Mouse (Mus musculus): Measurements from ENCODE around the gene Rictor. TPM values are rescaled to one million over a fixed set of nuclear protein-coding genes. Genes with fewer than 3 reads are reported as not detected.

Rictor gene
- 57.3 and 58.0 TPM in 2 replicates for polyA plus RNA-seq (2016; fragmentation: Nextera tagmentation; extraction: Ambion mirVana)

GRCm38 (mm10) chr15:6707936-6708525, at the start of gene Rictor:
Gene Rictor (plus strand): TSS chr15:6708379.
- H3K27me3 ChIP-seq: no peaks in the 10 kb centered on the region
- peak within 1 kb of the TSS; percentile 96 for H3K27ac ChIP-seq
- H3K36me3 ChIP-seq: no peaks in the 10 kb centered on the region
- peak within 1 kb of the TSS; percentile 97 for H3K9ac ChIP-seq
- WGBS: 2% methylated on average over 36 of the region's 82 CpGs
- H3K4me2 ChIP-seq (replicated peaks): peak within 1 kb of the TSS; percentile 85
- ATAC-seq (ENCODE audit: low FRiP score): peak; percentile 90
- peaks cover 19% of the 10 kb centered on the region for H3K4me1 ChIP-seq
- no peaks in the 10 kb centered on the region for H3K9me3 ChIP-seq (replicated peaks)
- peak within 1 kb of the TSS; percentile 91 for H3K4me3 ChIP-seq

- no peaks in the 10 kb centered on the region for H3K4me1 ChIP-seq
- no peaks in the 10 kb centered on the region for H3K9me3 ChIP-seq (replicated peaks)
- no peaks in the 10 kb centered on the region for H3K27me3 ChIP-seq
- H3K4me3 ChIP-seq: no peak overlapping the region
- no peaks in the 10 kb centered on the region for H3K36me3 ChIP-seq
- no peak overlapping the region for H3K9ac ChIP-seq
- H3K4me2 ChIP-seq (replicated peaks): no peak overlapping the region
- 40% methylated on average over 3 of the region's 3 CpGs for WGBS
- no peak for ATAC-seq (ENCODE audit: low FRiP score)
- no peak overlapping the region for H3K27ac ChIP-seq
Observed at GRCm38 (mm10) chr15:6661951-6662350, 46.2 kb upstream of the Rictor start.

GRCm38 (mm10) chr15:6663991-6664390, 44.2 kb upstream of the Rictor start:
- Histone ChIP-seq H3K9ac (no peak overlapping the region), H3K36me3 (no peaks in the 10 kb centered on the region), H3K27ac (no peak overlapping the region), H3K27me3 (no peaks in the 10 kb centered on the region), H3K4me2 (replicated peaks) (no peak overlapping the region), H3K9me3 (replicated peaks) (no peaks in the 10 kb centered on the region), H3K4me3 (no peak overlapping the region), H3K4me1 (no peaks in the 10 kb centered on the region)
- no peak for ATAC-seq (ENCODE audit: low FRiP score)
- WGBS: 60% methylated on average over 7 of the region's 7 CpGs

- 52% methylated on average over 5 of the region's 5 CpGs for WGBS
- Histone ChIP-seq H3K27me3 (no peaks in the 10 kb centered on the region), H3K27ac (no peak overlapping the region), H3K36me3 (no peaks in the 10 kb centered on the region), H3K9me3 (replicated peaks) (no peaks in the 10 kb centered on the region), H3K9ac (no peak overlapping the region), H3K4me3 (no peak overlapping the region), H3K4me1 (no peaks in the 10 kb centered on the region), H3K4me2 (replicated peaks) (no peak overlapping the region)
- ATAC-seq (ENCODE audit: low FRiP score): no peak
Observed at GRCm38 (mm10) chr15:6666072-6666471, 42.1 kb upstream of the Rictor start.

GRCm38 (mm10) chr15:6668793-6669437, 39.3 kb upstream of the Rictor start:
- Histone ChIP-seq H3K27me3 (no peaks in the 10 kb centered on the region), H3K4me2 (replicated peaks) (no peak overlapping the region), H3K4me1 (no peaks in the 10 kb centered on the region), H3K4me3 (no peak overlapping the region), H3K9me3 (replicated peaks) (no peaks in the 10 kb centered on the region), H3K27ac (no peak overlapping the region), H3K9ac (no peak overlapping the region), H3K36me3 (no peaks in the 10 kb centered on the region)
- no peak for ATAC-seq (ENCODE audit: low FRiP score)
- 32% methylated on average over 14 of the region's 14 CpGs for WGBS

- Histone ChIP-seq H3K27me3 (no peaks in the 10 kb centered on the region), H3K36me3 (no peaks in the 10 kb centered on the region), H3K4me2 (replicated peaks) (no peak overlapping the region), H3K4me3 (no peak overlapping the region), H3K9me3 (replicated peaks) (no peaks in the 10 kb centered on the region), H3K27ac (no peak overlapping the region), H3K9ac (no peak overlapping the region), H3K4me1 (no peaks in the 10 kb centered on the region; the same call in 1 of the 2 replicates)
- 48% methylated on average over 2 of the region's 2 CpGs for WGBS
- ATAC-seq (ENCODE audit: low FRiP score): peak; percentile 82
Observed at GRCm38 (mm10) chr15:6678479-6678878, 29.7 kb upstream of the Rictor start.

- Histone ChIP-seq H3K27ac (no peak overlapping the region), H3K4me1 (no peaks in the 10 kb centered on the region), H3K4me2 (replicated peaks) (no peak overlapping the region), H3K27me3 (no peaks in the 10 kb centered on the region), H3K9me3 (replicated peaks) (no peaks in the 10 kb centered on the region), H3K36me3 (no peaks in the 10 kb centered on the region), H3K9ac (no peak overlapping the region), H3K4me3 (no peak overlapping the region)
- 78% methylated on average over 2 of the region's 2 CpGs for WGBS
- no peak for ATAC-seq (ENCODE audit: low FRiP score)
Observed at GRCm38 (mm10) chr15:6702164-6702563, 6.0 kb upstream of the Rictor start.

GRCm38 (mm10) chr15:6705351-6705901, 2.8 kb upstream of the Rictor start:
- H3K27ac ChIP-seq: no peak overlapping the region
- no peak overlapping the region for H3K4me3 ChIP-seq
- H3K4me2 ChIP-seq (replicated peaks): no peak overlapping the region
- WGBS: 64% methylated on average over 7 of the region's 7 CpGs
- H3K4me1 ChIP-seq: peaks cover 11% of the 10 kb centered on the region
- no peaks in the 10 kb centered on the region for H3K36me3 ChIP-seq
- ATAC-seq (ENCODE audit: low FRiP score): no peak
- no peaks in the 10 kb centered on the region for H3K9me3 ChIP-seq (replicated peaks)
- no peaks in the 10 kb centered on the region for H3K27me3 ChIP-seq
- no peak overlapping the region for H3K9ac ChIP-seq

- peak; percentile 67 for ATAC-seq (ENCODE audit: low FRiP score)
- no peaks in the 10 kb centered on the region for H3K36me3 ChIP-seq
- H3K9me3 ChIP-seq (replicated peaks): no peaks in the 10 kb centered on the region
- H3K4me3 ChIP-seq: peak overlapping the region; percentile 91
- peak overlapping the region; percentile 72 for H3K4me2 ChIP-seq (replicated peaks)
- no peaks in the 10 kb centered on the region for H3K27me3 ChIP-seq
- peak overlapping the region; percentile 96 for H3K27ac ChIP-seq
- H3K9ac ChIP-seq: peak overlapping the region; percentile 97
- peaks cover 18% of the 10 kb centered on the region for H3K4me1 ChIP-seq
- WGBS: under 1% methylated on average over 43 of the region's 43 CpGs
Observed at GRCm38 (mm10) chr15:6707551-6707935, 636 bp upstream of the Rictor start.

- H3K4me3 ChIP-seq: peak overlapping the region; percentile 91
- no peaks in the 10 kb centered on the region for H3K36me3 ChIP-seq
- peak; percentile 84 for ATAC-seq (ENCODE audit: low FRiP score)
- H3K9ac ChIP-seq: peak overlapping the region; percentile 97
- peak overlapping the region; percentile 96 for H3K27ac ChIP-seq
- no peaks in the 10 kb centered on the region for H3K27me3 ChIP-seq
- no peaks in the 10 kb centered on the region for H3K9me3 ChIP-seq (replicated peaks)
- H3K4me1 ChIP-seq: peaks cover 23% of the 10 kb centered on the region
- H3K4me2 ChIP-seq (replicated peaks): peak overlapping the region; percentile 85
- WGBS: under 1% methylated on average over 79 of the region's 89 CpGs
Observed at GRCm38 (mm10) chr15:6708526-6709441, 605 bp downstream of the Rictor start.

GRCm38 (mm10) chr15:6709618-6710017, 1.4 kb downstream of the Rictor start:
- Histone ChIP-seq H3K9ac (peak overlapping the region; percentile 97), H3K27ac (no peak overlapping the region), H3K4me3 (peak overlapping the region; percentile 91), H3K9me3 (replicated peaks) (no peaks in the 10 kb centered on the region), H3K4me2 (replicated peaks) (peak overlapping the region; percentile 85), H3K4me1 (peaks cover 26% of the 10 kb centered on the region), H3K36me3 (no peaks in the 10 kb centered on the region), H3K27me3 (no peaks in the 10 kb centered on the region)
- 21% methylated on average over 8 of the region's 8 CpGs for WGBS
- no peak for ATAC-seq (ENCODE audit: low FRiP score)

GRCm38 (mm10) chr15:6710341-6710740, 2.2 kb downstream of the Rictor start:
- Histone ChIP-seq H3K4me3 (no peak overlapping the region), H3K36me3 (no peaks in the 10 kb centered on the region), H3K4me1 (peaks cover 32% of the 10 kb centered on the region), H3K27me3 (no peaks in the 10 kb centered on the region), H3K9me3 (replicated peaks) (no peaks in the 10 kb centered on the region), H3K4me2 (replicated peaks) (peak overlapping the region; percentile 85; the same call in 1 of the 2 replicates), H3K27ac (no peak overlapping the region), H3K9ac (no peak overlapping the region)
- 76% methylated on average over 7 of the region's 7 CpGs for WGBS
- ATAC-seq (ENCODE audit: low FRiP score): no peak
